In genomic region chrX:8135886-8136285, GRCm38 (mm10) we compare ENCODE assay signal across 29 mouse cellular contexts. TPM values are rescaled to one million over a fixed set of nuclear protein-coding genes. Genes with fewer than 3 reads are reported as not detected.
A peak's percentile ranks its signal among the peaks of the same experiment; 100 is the strongest.
DNase-seq lines count a peak whose midpoint lies in the region; ATAC-seq lines count a peak whose summit lies in the region.
"Had no signal": no experiment of that assay in that cellular context is flagged by ENCODE, and none has a peak within 500 bp of the region (broad histone marks: within the 10 kb centered on the region; RNA-seq: fewer than 3 reads in every experiment).

No protein-coding gene starts in this region.

- H3K4me1 ChIP-seq in embryonic facial prominence, embryonic 14.5 days (ENCODE audit: control insufficient read depth, insufficient read depth, low read length), result no peaks in the 10 kb centered on the region
- H3K4me1 ChIP-seq in embryonic facial prominence, embryonic 10.5 days, result 0 out of 2 replicates have a peak, but pooled peaks cover 3% of the 10 kb centered on the region
- H3K4me1 ChIP-seq: embryonic facial prominence, embryonic 13.5 days; forebrain, embryonic 12.5 days; intestine, embryonic 15.5 days had no signal

- H3K36me3 ChIP-seq in embryonic facial prominence, embryonic 14.5 days (ENCODE audit: control insufficient read depth, insufficient read depth, low read length), result peaks cover 13% of the 10 kb centered on the region
- H3K36me3 ChIP-seq in embryonic facial prominence, embryonic 10.5 days (replicated peaks), result peaks cover 32% of the 10 kb centered on the region
- H3K36me3 ChIP-seq: intestine, embryonic 15.5 days had no signal

- ATAC-seq in embryonic facial prominence, embryonic 14.5 days (ENCODE audit: low read depth), result no peak
- ATAC-seq: forebrain, postnatal 0 days; hindbrain, postnatal 0 days; intestine, embryonic 15.5 days had no signal

- H3K27ac ChIP-seq in embryonic facial prominence, embryonic 14.5 days (replicated peaks; ENCODE audit: low read depth, low read length), result no peak overlapping the region
- no peak overlapping the region for H3K27ac ChIP-seq in embryonic facial prominence, embryonic 10.5 days (replicated peaks)
- H3K27ac ChIP-seq: embryonic facial prominence, embryonic 13.5 days; forebrain, embryonic 12.5 days; hindbrain, embryonic 12.5 days; hindbrain, postnatal 0 days; intestine, embryonic 15.5 days; neural tube, embryonic 15.5 days had no signal

- 51% methylated on average over 2 of the region's 2 CpGs for WGBS in embryonic facial prominence, embryonic 14.5 days
- 62% methylated on average over 2 of the region's 2 CpGs for WGBS in embryonic facial prominence, embryonic 10.5 days

- H3K4me3 ChIP-seq in embryonic facial prominence, embryonic 14.5 days (ENCODE audit: low read depth, low read length), result no peak overlapping the region
- H3K4me3 ChIP-seq in embryonic facial prominence, embryonic 10.5 days, result no peak overlapping the region
- H3K4me3 ChIP-seq: embryonic facial prominence, embryonic 13.5 days; forebrain, embryonic 12.5 days; hindbrain, embryonic 12.5 days; intestine, embryonic 15.5 days; neural tube, embryonic 15.5 days had no signal

- no peak overlapping the region for H3K9ac ChIP-seq in embryonic facial prominence, embryonic 14.5 days (ENCODE audit: low read depth, low read length)
- H3K9ac ChIP-seq: embryonic facial prominence, embryonic 13.5 days; forebrain, embryonic 12.5 days; forebrain, postnatal 0 days; hindbrain, embryonic 12.5 days; intestine, embryonic 15.5 days; neural tube, embryonic 15.5 days had no signal

- no peaks in the 10 kb centered on the region for H3K27me3 ChIP-seq in embryonic facial prominence, embryonic 14.5 days (replicated peaks; ENCODE audit: control insufficient read depth, insufficient read depth, low read length)
- no peaks in the 10 kb centered on the region for H3K27me3 ChIP-seq in embryonic facial prominence, embryonic 10.5 days (replicated peaks; ENCODE audit: low read depth, poor library complexity, severe bottlenecking)
- H3K27me3 ChIP-seq: embryonic facial prominence, embryonic 13.5 days; forebrain, embryonic 12.5 days; hindbrain, embryonic 12.5 days; intestine, embryonic 15.5 days; neural tube, embryonic 15.5 days had no signal

- H3K4me2 ChIP-seq in embryonic facial prominence, embryonic 14.5 days (ENCODE audit: low read depth, low read length), result no peak overlapping the region
- H3K4me2 ChIP-seq: embryonic facial prominence, embryonic 13.5 days; forebrain, embryonic 12.5 days; heart, embryonic 11.5 days; hindbrain, embryonic 12.5 days; intestine, embryonic 15.5 days; liver, embryonic 11.5 days; neural tube, embryonic 15.5 days had no signal

- peak; percentile 4 for DNase-seq in embryonic facial prominence, embryonic 14.5 days (ENCODE audit: low spot score)
- no peak for DNase-seq in embryonic facial prominence, embryonic 10.5 days (ENCODE audit: low spot score)
- peak; percentile 20 for DNase-seq in lung, postnatal 36 days
- DNase-seq in lung, adult 18-20 months, result no peak
- peak; percentile 10 for DNase-seq in brain, adult 2 months (ENCODE audit: low read depth, low spot score)
- DNase-seq in embryo, embryonic 10.5 days (ENCODE audit: low spot score), result no peak
- no peak for DNase-seq in urinary bladder, adult 18-20 months (ENCODE audit: low spot score in 2 of 2)
- DNase-seq in right cerebral cortex, postnatal 14 days, result no peak
- DNase-seq: adrenal gland, postnatal 36 days; cerebellum, adult 8-10 months; cerebellum, postnatal 25 days; forebrain, postnatal 0 days; gastrocnemius, postnatal 10 days; heart, postnatal 36 days; kidney, adult 9 months; kidney, postnatal 14 days; lung, postnatal 10 days; midbrain, embryonic 14.5 days; thymus, adult 2 months; thymus, postnatal 36 days had no signal

- no peaks in the 10 kb centered on the region for H3K9me3 ChIP-seq in embryonic facial prominence, embryonic 14.5 days (ENCODE audit: control insufficient read depth, low read length)
- peaks cover 5% of the 10 kb centered on the region; the same call in 1 of the 2 replicates for H3K9me3 ChIP-seq in embryonic facial prominence, embryonic 10.5 days
- H3K9me3 ChIP-seq: embryonic facial prominence, embryonic 13.5 days; forebrain, embryonic 12.5 days; G1E; hindbrain, embryonic 12.5 days; intestine, embryonic 15.5 days; neural tube, embryonic 15.5 days had no signal

RNA-seq across cellular contexts. Expression of gene Wdr13, which starts 3.2 kb away (rescaled TPM):
- polyA plus RNA-seq in embryonic facial prominence, embryonic 14.5 days (2014; fragmentation: Nextera tagmentation; extraction: Ambion mirVana), result 19.3 and 21.8 TPM in 2 replicates
- polyA plus RNA-seq in embryonic facial prominence, embryonic 10.5 days (2016; fragmentation: Nextera tagmentation; extraction: Ambion mirVana), result 19.7 and 19.8 TPM in 2 replicates

RNA-seq across cellular contexts. Expression of gene Rbm3, which starts 9.8 kb away (rescaled TPM):
- polyA plus RNA-seq in embryonic facial prominence, embryonic 14.5 days (2014; fragmentation: Nextera tagmentation; extraction: Ambion mirVana), result 420 and 489 TPM in 2 replicates
- polyA plus RNA-seq in embryonic facial prominence, embryonic 10.5 days (2016; fragmentation: Nextera tagmentation; extraction: Ambion mirVana), result 424 and 444 TPM in 2 replicates

RNA-seq across cellular contexts. Expression of gene Tbc1d25, which starts 40.1 kb away (rescaled TPM):
- polyA plus RNA-seq in embryonic facial prominence, embryonic 14.5 days (2014; fragmentation: Nextera tagmentation; extraction: Ambion mirVana), result 13.0 and 13.3 TPM in 2 replicates
- polyA plus RNA-seq in embryonic facial prominence, embryonic 10.5 days (2016; fragmentation: Nextera tagmentation; extraction: Ambion mirVana), result 10.4 and 11.8 TPM in 2 replicates

RNA-seq across cellular contexts. Expression of gene Was, which starts 45.6 kb away (rescaled TPM):
- 0.97 and 1.0 TPM in 2 replicates for polyA plus RNA-seq in embryonic facial prominence, embryonic 14.5 days (2014; fragmentation: Nextera tagmentation; extraction: Ambion mirVana)
- polyA plus RNA-seq in embryonic facial prominence, embryonic 10.5 days (2016; fragmentation: Nextera tagmentation; extraction: Ambion mirVana), result 0.14 and 0.18 TPM in 2 replicates
- polyA plus RNA-seq: hindbrain, embryonic 12.5 days had no signal

RNA-seq across cellular contexts. Expression of gene Ebp, which starts 57.4 kb away (rescaled TPM):
- polyA plus RNA-seq in embryonic facial prominence, embryonic 14.5 days (2014; fragmentation: Nextera tagmentation; extraction: Ambion mirVana), result 31.4 and 31.9 TPM in 2 replicates
- 25.8 and 35.2 TPM in 2 replicates for polyA plus RNA-seq in embryonic facial prominence, embryonic 10.5 days (2016; fragmentation: Nextera tagmentation; extraction: Ambion mirVana)

Comparison
In these comparisons a context has a peak if more than half of its experiments do, and no peak if none do; other contexts are left out.
1. DNase-seq: peak in embryonic facial prominence, embryonic 14.5 days (single experiment), lung, postnatal 36 days (single experiment) and brain, adult 2 months (single experiment); none in embryonic facial prominence, embryonic 10.5 days (single experiment), lung, adult 18-20 months (0 of 2), embryo, embryonic 10.5 days (single experiment), urinary bladder, adult 18-20 months (0 of 2) and right cerebral cortex, postnatal 14 days (single experiment).